Mouse (Mus musculus): ENCODE data around the gene Ift172.

Ift172 gene

GRCm38 (mm10) chr5:31204421-31204820 is 86.5 kb downstream of the Ift172 start:
- peak; percentile 91 for DNase-seq

GRCm38 (mm10) chr5:31203866-31204265 is 87.0 kb downstream of the Ift172 start:
- peak; percentile 88 for DNase-seq
